Mouse (Mus musculus) small intestine, adult 2 months (tissue): ENCODE data around the gene Plekhg3. TPM values are rescaled to one million over a fixed set of nuclear protein-coding genes. Genes with fewer than 3 reads are reported as not detected.

Experiments used
- H3K27ac ChIP-seq: fragments of 200-500 bp; 2 replicates; pipeline ENCODE4 v1.5.1; 2012; ENCODE audit warnings: low read depth, low read length, control low read depth, inconsistent platforms; ENCODE audit not compliant: insufficient read depth
- H3K27me3 ChIP-seq: fragments of 200-500 bp; 2 replicates; pipeline ENCODE4 v1.6.1; 2012; ENCODE audit warnings: mild to moderate bottlenecking, moderate library complexity, low read length, inconsistent platforms; ENCODE audit not compliant: control insufficient read depth, insufficient read depth
- H3K36me3 ChIP-seq: fragments of 200-500 bp; 2 replicates; pipeline ENCODE4 v1.6.1; 2012; ENCODE audit warnings: mild to moderate bottlenecking, low read length, control low read depth, inconsistent platforms; ENCODE audit not compliant: control insufficient read depth, insufficient read depth
- H3K4me1 ChIP-seq: fragments of 200-500 bp; 2 replicates; pipeline ENCODE4 v1.6.1; 2012; ENCODE audit warnings: low read length, inconsistent platforms, mixed read lengths; ENCODE audit not compliant: control insufficient read depth, insufficient read depth, insufficient read length
- H3K4me3 ChIP-seq: fragments of 200-500 bp; 2 replicates; pipeline ENCODE4 v1.5.1; 2012; ENCODE audit warnings: low read depth, mild to moderate bottlenecking, control low read depth, inconsistent platforms, low read length, moderate library complexity
- CTCF ChIP-seq: fragments of 200-500 bp; IDR thresholded peaks from 2 replicates; pipeline ENCODE4 v1.5.1; 2012; ENCODE audit warnings: low read depth, mild to moderate bottlenecking, control low read depth, inconsistent platforms, low read length, moderate library complexity, mixed read lengths; ENCODE audit not compliant: insufficient replicate concordance, insufficient read length; ENCODE audit errors: extremely low read depth
- POLR2A ChIP-seq: fragments of 200-500 bp; IDR thresholded peaks from 2 replicates; pipeline ENCODE4 v1.6.1; 2012; ENCODE audit warnings: low read depth, mild to moderate bottlenecking, control low read depth, inconsistent platforms, low read length, moderate library complexity
- WGBS: fragments of 180-500 bp; shearing (Covaris S2); methylation state at CpG from one replicate; pipeline ENCODE4 v1.1.7; 2018; 5-methylcytosine and 5-hydroxymethylcytosine counted together
- polyA plus RNA-seq: library from polyadenylated mRNA; depleted of rRNA; stranded (reverse); fragments of >200 nt; gene quantifications from 2 replicates; pipeline ENCODE4 v1.2.3, GENCODE M21; 2012

The Plekhg3 gene
- polyA plus RNA-seq, 1 experiment: 16.9 TPM

GRCm38 (mm10) chr12:76573381-76573780 lies 42.7 kb downstream of the Plekhg3 start:
- Histone ChIP-seq H3K27ac (no peak overlapping the region), H3K36me3 (peaks cover 61% of the 10 kb centered on the region), H3K4me3 (no peak overlapping the region), H3K4me1 (peaks cover 10% of the 10 kb centered on the region), H3K27me3 (no peaks in the 10 kb centered on the region)
- 89% methylated on average over 6 of the region's 6 CpGs for WGBS
- no peak for TF ChIP-seq POLR2A
- TF ChIP-seq CTCF: no peak

- WGBS: 94% methylated on average over 6 of the region's 6 CpGs
- H3K27ac ChIP-seq: no peak overlapping the region
- no peaks in the 10 kb centered on the region for H3K27me3 ChIP-seq
- H3K36me3 ChIP-seq: peaks cover 59% of the 10 kb centered on the region
- TF ChIP-seq POLR2A: no peak
- TF ChIP-seq CTCF: no peak
- no peak overlapping the region for H3K4me3 ChIP-seq
- H3K4me1 ChIP-seq: peaks cover 10% of the 10 kb centered on the region
These were observed 44.1 kb downstream of the Plekhg3 start for GRCm38 (mm10) chr12:76574815-76575214.

DNA sequence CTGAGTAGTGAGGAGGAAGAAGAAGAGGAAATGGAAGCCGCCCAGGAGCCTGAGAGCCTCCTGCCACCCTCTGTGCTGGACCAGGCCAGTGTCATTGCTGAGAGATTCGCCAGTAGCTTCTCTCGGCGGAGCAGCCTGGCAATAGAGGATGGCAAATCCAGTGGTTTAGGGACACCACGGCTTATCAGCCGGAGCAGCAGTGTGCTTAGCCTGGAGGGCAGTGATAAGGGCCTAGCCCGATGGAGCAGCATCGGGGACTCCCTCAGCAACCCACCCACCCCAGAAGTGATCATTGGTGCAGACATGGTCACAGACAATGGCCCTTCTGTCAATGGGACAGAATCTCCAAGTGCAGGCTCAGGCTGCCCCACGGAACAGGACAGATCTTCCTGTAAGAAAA lies 45.4 kb downstream of the Plekhg3 start:
- Histone ChIP-seq H3K27me3 (no peaks in the 10 kb centered on the region), H3K4me1 (peaks cover 10% of the 10 kb centered on the region), H3K4me3 (no peak overlapping the region), H3K27ac (no peak overlapping the region), H3K36me3 (peaks cover 57% of the 10 kb centered on the region)
- 93% methylated on average over 9 of the region's 9 CpGs for WGBS
- TF ChIP-seq CTCF: no peak

- 97% methylated on average over 8 of the region's 8 CpGs for WGBS
- TF ChIP-seq CTCF (no peak), POLR2A (no peak)
- Histone ChIP-seq H3K4me3 (no peak overlapping the region), H3K27me3 (no peaks in the 10 kb centered on the region), H3K27ac (no peak overlapping the region), H3K4me1 (peaks cover 10% of the 10 kb centered on the region), H3K36me3 (peaks cover 52% of the 10 kb centered on the region)
These were observed 46.1 kb downstream of the Plekhg3 start for GRCm38 (mm10) chr12:76576806-76577205.

- no peak overlapping the region for H3K27ac ChIP-seq
These were observed 47.2 kb downstream of the Plekhg3 start for GRCm38 (mm10) chr12:76577858-76578257.

GRCm38 (mm10) chr12:76578465-76578864 lies 47.8 kb downstream of the Plekhg3 start:
- Histone ChIP-seq H3K27ac (no peak overlapping the region), H3K36me3 (peaks cover 36% of the 10 kb centered on the region)
- 28% methylated on average over 2 of the region's 2 CpGs for WGBS

More at GRCm38 (mm10) chr12:76577858-76578257, 47.2 kb downstream of the Plekhg3 start:
- Histone ChIP-seq H3K4me3 (no peak overlapping the region), H3K36me3 (peaks cover 42% of the 10 kb centered on the region), H3K4me1 (peaks cover 10% of the 10 kb centered on the region), H3K27me3 (no peaks in the 10 kb centered on the region)
- 70% methylated on average over 16 of the region's 16 CpGs for WGBS
- TF ChIP-seq POLR2A: no peak
- TF ChIP-seq CTCF: no peak

GRCm38 (mm10) chr12:76579806-76580205 lies 49.1 kb downstream of the Plekhg3 start:
- no peak overlapping the region for H3K4me3 ChIP-seq
- H3K4me1 ChIP-seq: peaks cover 10% of the 10 kb centered on the region
- no peak overlapping the region for H3K27ac ChIP-seq
- peaks cover 30% of the 10 kb centered on the region for H3K36me3 ChIP-seq
- TF ChIP-seq POLR2A (no peak), CTCF (no peak)
- WGBS: 61% methylated on average over 1 of the region's 1 CpGs
- no peaks in the 10 kb centered on the region for H3K27me3 ChIP-seq

More at GRCm38 (mm10) chr12:76578465-76578864, 47.8 kb downstream of the Plekhg3 start:
- TF ChIP-seq POLR2A (no peak), CTCF (no peak)
- Histone ChIP-seq H3K27me3 (no peaks in the 10 kb centered on the region), H3K4me3 (no peak overlapping the region), H3K4me1 (peaks cover 10% of the 10 kb centered on the region)

DNA sequence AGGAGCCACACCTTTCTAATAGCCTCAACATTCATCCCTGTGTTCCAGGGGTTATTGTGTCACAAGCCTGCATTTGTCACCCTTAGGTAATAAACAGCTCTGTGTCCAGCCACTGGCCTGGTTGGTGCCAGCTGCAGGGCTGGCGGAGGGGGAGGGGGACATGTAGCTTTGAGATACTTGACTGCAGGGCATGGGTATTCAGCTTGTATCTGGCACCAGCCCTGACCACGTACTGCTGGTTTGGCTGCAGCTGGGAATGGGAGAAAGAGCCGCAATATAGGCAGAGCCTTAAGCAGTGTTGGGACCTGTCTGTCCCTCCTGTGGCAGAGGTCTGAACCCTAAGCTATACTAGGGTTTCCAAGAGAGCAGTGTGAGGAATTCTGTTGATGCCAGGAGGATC lies 51.4 kb downstream of the Plekhg3 start:
- H3K36me3 ChIP-seq: peaks cover 13% of the 10 kb centered on the region; the same call in 1 of the 2 replicates
- WGBS: 86% methylated on average over 3 of the region's 3 CpGs
- no peak for TF ChIP-seq POLR2A
- TF ChIP-seq CTCF: no peak
- no peak overlapping the region for H3K27ac ChIP-seq
- peaks cover 10% of the 10 kb centered on the region for H3K4me1 ChIP-seq
- H3K4me3 ChIP-seq: no peak overlapping the region
- no peaks in the 10 kb centered on the region for H3K27me3 ChIP-seq
